Mouse (Mus musculus) lung, embryonic 14.5 days (tissue): ENCODE data around the gene Polr2a. TPM values are rescaled to one million over a fixed set of nuclear protein-coding genes. Genes with fewer than 3 reads are reported as not detected.

ENCODE experiments used
- ATAC-seq: fragments of 200-750 bp; cut with Nextera tagmentation; 2 replicates; pipeline ENCODE4 v1.8.0; 2017; ENCODE audit warnings: mild to moderate bottlenecking, moderate TSS enrichment, moderate library complexity; ENCODE audit not compliant: insufficient read depth
- DNase-seq: peaks from one replicate; pipeline ENCODE4 v3.0.0-alpha.2; 2015
- H3K27ac ChIP-seq: fragments of 300-500 bp; sonication (generic); 2 replicates; pipeline ENCODE4 v1.5.1; 2014; ENCODE audit warnings: low read depth, mild to moderate bottlenecking, moderate library complexity
- H3K27me3 ChIP-seq: fragments of 300-500 bp; sonication (generic); 2 replicates; pipeline ENCODE4 v1.6.1; 2014; ENCODE audit warnings: low read length, control low read depth; ENCODE audit not compliant: insufficient read depth
- H3K36me3 ChIP-seq: fragments of 300-500 bp; sonication (generic); 2 replicates; pipeline ENCODE4 v1.6.1; 2014; ENCODE audit warnings: control low read depth; ENCODE audit not compliant: insufficient read depth
- H3K4me1 ChIP-seq: fragments of 300-500 bp; sonication (generic); 2 replicates; pipeline ENCODE4 v1.6.1; 2014; ENCODE audit warnings: antibody characterized with exemption, control low read depth; ENCODE audit not compliant: insufficient read depth
- H3K4me2 ChIP-seq: fragments of 300-500 bp; sonication (generic); 2 replicates; pipeline ENCODE4 v1.6.1; 2014; ENCODE audit warnings: mild to moderate bottlenecking
- H3K4me3 ChIP-seq: fragments of 300-500 bp; sonication (generic); 2 replicates; pipeline ENCODE4 v1.5.1; 2014; ENCODE audit warnings: low read depth, low read length
- H3K9ac ChIP-seq: fragments of 300-500 bp; sonication (generic); 2 replicates; pipeline ENCODE4 v1.6.1; 2014
- H3K9me3 ChIP-seq: fragments of 300-500 bp; sonication (generic); 2 replicates; pipeline ENCODE4 v1.6.1; 2016; ENCODE audit warnings: low read depth, low read length, control low read depth
- CTCF ChIP-seq: IDR thresholded peaks from 2 replicates; pipeline ENCODE4 v1.5.1; 2016; ENCODE audit warnings: antibody characterized with exemption, low read depth
- WGBS: fragments of 180-500 bp; shearing (Covaris S2); extraction: QIAGEN DNeasy Blood & Tissue Kit; methylation state at CpG from one replicate; pipeline ENCODE4 v1.1.7; 2014; 5-methylcytosine and 5-hydroxymethylcytosine counted together
- polyA plus RNA-seq: library from polyadenylated mRNA; unstranded; fragments of >200 nt; fragmentation: Nextera tagmentation; extraction: Ambion mirVana; gene quantifications from 2 replicates; pipeline ENCODE4 v1.2.1, GENCODE M21; 2014

The Polr2a gene
- polyA plus RNA-seq, 1 experiment from 2014 or later: 50.5 TPM

- ATAC-seq (no peak), DNase-seq (no peak)
- Histone ChIP-seq H3K4me3 (no peak within 1 kb of the TSS), H3K9ac (no peak within 1 kb of the TSS), H3K27ac (no peak within 1 kb of the TSS), H3K4me2 (no peak within 1 kb of the TSS), H3K27me3 (no peaks in the 10 kb centered on the region), H3K36me3 (no peaks in the 10 kb centered on the region), H3K9me3 (no peaks in the 10 kb centered on the region), H3K4me1 (peaks cover 21% of the 10 kb centered on the region)
- no peak for TF ChIP-seq CTCF
- WGBS: 71% methylated on average over 1 of the region's 1 CpGs
Observed at GRCm38 (mm10) chr11:69761868-69762267, 3.4 kb upstream of the Polr2a start, which contains the start of gene Slc35g3. Slc35g3 (minus strand) TSS chr11:69761968.

- H3K4me2 ChIP-seq: no peak overlapping the region
- no peaks in the 10 kb centered on the region for H3K9me3 ChIP-seq
- TF ChIP-seq CTCF: no peak
- H3K9ac ChIP-seq: no peak overlapping the region
- WGBS: 91% methylated on average over 7 of the region's 7 CpGs
- H3K36me3 ChIP-seq: 0 out of 2 replicates have a peak, but pooled peaks cover 4% of the 10 kb centered on the region
- H3K27ac ChIP-seq: no peak overlapping the region
- ATAC-seq (no peak), DNase-seq (no peak)
- no peaks in the 10 kb centered on the region for H3K27me3 ChIP-seq
- H3K4me1 ChIP-seq: peaks cover 20% of the 10 kb centered on the region
- no peak overlapping the region for H3K4me3 ChIP-seq
Observed at GRCm38 (mm10) chr11:69760901-69761200, 2.4 kb upstream of the Polr2a start.

GRCm38 (mm10) chr11:69760160-69760900, 1.9 kb upstream of the Polr2a start:
- Histone ChIP-seq H3K4me2 (peak overlapping the region; percentile 88), H3K4me1 (peaks cover 20% of the 10 kb centered on the region), H3K9me3 (no peaks in the 10 kb centered on the region), H3K27me3 (no peaks in the 10 kb centered on the region), H3K27ac (peak overlapping the region; percentile 99), H3K36me3 (0 out of 2 replicates have a peak, but pooled peaks cover 4% of the 10 kb centered on the region), H3K9ac (peak overlapping the region; percentile 84), H3K4me3 (peak overlapping the region; percentile 54; the same call in 1 of the 2 replicates)
- no peak for TF ChIP-seq CTCF
- 80% methylated on average over 14 of the region's 14 CpGs for WGBS
- DNase-seq (no peak), ATAC-seq (no peak)

GRCm38 (mm10) chr11:69758971-69759721, 709 bp upstream of the Polr2a start:
- Histone ChIP-seq H3K27me3 (no peaks in the 10 kb centered on the region), H3K9me3 (no peaks in the 10 kb centered on the region), H3K27ac (peak overlapping the region; percentile 99), H3K4me3 (peak overlapping the region; percentile 54), H3K4me2 (peak overlapping the region; percentile 88), H3K4me1 (peaks cover 20% of the 10 kb centered on the region), H3K9ac (peak overlapping the region; percentile 84), H3K36me3 (0 out of 2 replicates have a peak, but pooled peaks cover 4% of the 10 kb centered on the region)
- TF ChIP-seq CTCF: no peak
- DNase-seq (peak; percentile 95), ATAC-seq (peak; percentile 90)
- WGBS: under 1% methylated on average over 37 of the region's 37 CpGs

GRCm38 (mm10) chr11:69758090-69758456, 364 bp downstream of the Polr2a start:
- H3K9ac ChIP-seq: peak overlapping the region; percentile 84
- peaks cover 20% of the 10 kb centered on the region for H3K4me1 ChIP-seq
- H3K4me2 ChIP-seq: peak overlapping the region; percentile 88
- WGBS: 0% methylated on average over 23 of the region's 26 CpGs
- H3K27me3 ChIP-seq: no peaks in the 10 kb centered on the region
- H3K9me3 ChIP-seq: no peaks in the 10 kb centered on the region
- peak; percentile 83 for ATAC-seq
- no peak for TF ChIP-seq CTCF
- H3K27ac ChIP-seq: peak overlapping the region; percentile 99
- H3K36me3 ChIP-seq: 0 out of 2 replicates have a peak, but pooled peaks cover 4% of the 10 kb centered on the region
- H3K4me3 ChIP-seq: peak overlapping the region; percentile 54
- DNase-seq: peak; percentile 98

- TF ChIP-seq CTCF: no peak
- no peak for DNase-seq
- H3K36me3 ChIP-seq: 0 out of 2 replicates have a peak, but pooled peaks cover 4% of the 10 kb centered on the region
- no peaks in the 10 kb centered on the region for H3K27me3 ChIP-seq
- ATAC-seq: no peak
- WGBS: 37% methylated on average over 9 of the region's 9 CpGs
- peak overlapping the region; percentile 84 for H3K9ac ChIP-seq
- H3K4me3 ChIP-seq: peak overlapping the region; percentile 54
- H3K9me3 ChIP-seq: no peaks in the 10 kb centered on the region
- peaks cover 20% of the 10 kb centered on the region for H3K4me1 ChIP-seq
- peak overlapping the region; percentile 99 for H3K27ac ChIP-seq
- peak overlapping the region; percentile 88 for H3K4me2 ChIP-seq
Observed at GRCm38 (mm10) chr11:69757303-69758089, 941 bp downstream of the Polr2a start.
